Mouse (Mus musculus) hindbrain, embryonic 14.5 days (tissue): ENCODE data around the gene Mettl25. TPM values are rescaled to one million over a fixed set of nuclear protein-coding genes. Genes with fewer than 3 reads are reported as not detected.
A peak's percentile ranks its signal among the peaks of the same experiment; 100 is the strongest.

Experiments
- ATAC-seq: fragments of 200-750 bp; cut with Nextera tagmentation; 2 replicates; pipeline ENCODE4 v1.8.0; 2017; ENCODE audit warnings: moderate number of reproducible peaks, mild to moderate bottlenecking, moderate TSS enrichment, moderate library complexity; ENCODE audit not compliant: low FRiP score
- DNase-seq: peaks from one replicate; pipeline ENCODE4 v3.0.0-alpha.2; 2015; ENCODE audit warnings: low spot score
- H3K27ac ChIP-seq: fragments of 300-500 bp; sonication (generic); 2 replicates; pipeline ENCODE4 v1.5.1; 2014; ENCODE audit warnings: mild to moderate bottlenecking, moderate library complexity
- H3K27me3 ChIP-seq: fragments of 300-500 bp; sonication (generic); 2 replicates; pipeline ENCODE4 v1.6.1; 2014; ENCODE audit warnings: mild to moderate bottlenecking, low read length, mixed read lengths; ENCODE audit not compliant: control insufficient read depth, insufficient read depth
- H3K36me3 ChIP-seq: fragments of 300-500 bp; sonication (generic); replicated peaks from 2 replicates; pipeline ENCODE4 v1.6.1; 2014; ENCODE audit not compliant: control insufficient read depth, insufficient read depth
- H3K4me1 ChIP-seq: fragments of 300-500 bp; sonication (generic); replicated peaks from 2 replicates; pipeline ENCODE4 v1.6.1; 2014; ENCODE audit warnings: antibody characterized with exemption, low read length, mixed read lengths; ENCODE audit not compliant: control insufficient read depth, insufficient read depth
- H3K4me2 ChIP-seq: fragments of 300-500 bp; sonication (generic); replicated peaks from 2 replicates; pipeline ENCODE4 v1.6.1; 2014; ENCODE audit warnings: mild to moderate bottlenecking, moderate library complexity
- H3K4me3 ChIP-seq: fragments of 300-500 bp; sonication (generic); replicated peaks from 2 replicates; pipeline ENCODE4 v1.5.1; 2014; ENCODE audit warnings: mild to moderate bottlenecking, low read length
- H3K9ac ChIP-seq: fragments of 300-500 bp; sonication (generic); 2 replicates; pipeline ENCODE4 v1.6.1; 2014
- H3K9me3 ChIP-seq: fragments of 300-500 bp; sonication (generic); 2 replicates; pipeline ENCODE4 v1.6.1; 2016; ENCODE audit warnings: low read length; ENCODE audit not compliant: control insufficient read depth
- WGBS: fragments of 180-500 bp; shearing (Covaris S2); extraction: QIAGEN DNeasy Blood & Tissue Kit; methylation state at CpG from one replicate; pipeline ENCODE4 v1.1.7; 2014; 5-methylcytosine and 5-hydroxymethylcytosine counted together
- polyA plus RNA-seq: library from polyadenylated mRNA; unstranded; fragments of >200 nt; fragmentation: Nextera tagmentation; extraction: Ambion mirVana; gene quantifications from 2 replicates; pipeline ENCODE4 v1.2.1, GENCODE M21; 2014

The Mettl25 gene
- 16.7 and 17.8 TPM in 2 replicates for polyA plus RNA-seq

DNA sequence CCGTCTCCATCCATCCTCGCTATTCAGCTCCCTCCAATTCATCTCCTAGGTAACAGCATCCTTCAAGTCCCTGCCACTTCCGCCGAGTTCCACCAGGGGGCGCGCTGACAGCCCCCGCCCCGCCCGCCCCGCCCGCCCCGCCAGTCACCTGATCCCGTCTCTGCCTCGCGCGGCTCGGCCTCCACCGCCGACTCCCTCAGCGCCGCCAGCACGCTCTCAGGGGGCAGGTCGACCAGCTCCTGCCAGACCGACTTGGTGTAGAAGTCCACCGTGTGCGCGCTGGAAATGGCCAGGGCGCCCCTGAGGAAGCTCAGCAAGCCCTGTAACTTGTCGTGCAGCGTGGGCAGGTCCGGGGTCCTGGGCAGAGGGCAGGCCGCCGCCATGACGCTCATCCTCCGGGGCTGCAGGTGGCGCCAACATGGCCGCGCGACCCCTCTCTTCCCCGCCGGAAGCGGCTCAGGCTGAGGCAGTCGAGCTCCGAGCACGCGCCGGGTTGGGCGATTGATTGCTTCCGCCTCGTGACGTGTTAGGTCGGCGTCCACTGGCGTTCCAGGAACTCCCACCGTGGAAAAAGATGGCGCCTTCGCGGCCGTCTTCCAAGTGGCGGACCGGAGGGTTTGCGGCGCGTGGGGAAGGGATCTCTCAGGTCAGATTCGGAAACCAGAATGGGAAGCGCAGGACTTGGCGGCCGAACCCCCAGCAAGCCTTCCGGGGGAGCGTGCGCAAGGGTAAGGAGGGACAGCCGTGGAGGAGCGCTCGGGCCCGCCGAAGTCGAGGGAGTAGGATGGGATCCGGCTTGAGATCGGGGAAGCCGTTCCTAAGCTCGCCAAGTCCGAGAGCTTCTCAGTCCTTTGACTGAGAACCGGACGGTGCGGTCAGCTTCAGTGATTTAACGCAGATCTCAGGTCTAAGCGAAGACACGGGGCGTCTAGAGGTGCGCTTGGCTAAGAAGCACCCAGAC is at the start of gene Mettl25, which contains the start of gene Ccdc59:
TSS of gene Mettl25 (minus strand) at position 453 of the 961 bp plus-strand sequence.
TSS of gene Ccdc59 (plus strand) at position 140 of the 961 bp plus-strand sequence.
- Histone ChIP-seq H3K36me3 (peaks cover 34% of the 10 kb centered on the region), H3K9ac (peak within 1 kb of the TSS; percentile 81), H3K27me3 (no peaks in the 10 kb centered on the region), H3K4me2 (peak within 1 kb of the TSS; percentile 89), H3K4me1 (peaks cover 8% of the 10 kb centered on the region), H3K4me3 (peak within 1 kb of the TSS; percentile 92), H3K9me3 (no peaks in the 10 kb centered on the region), H3K27ac (peak within 1 kb of the TSS; percentile 98)
- WGBS, result under 1% methylated on average over 86 of the region's 90 CpGs
- ATAC-seq (peak; percentile 99), DNase-seq (peak; percentile 98)

DNA sequence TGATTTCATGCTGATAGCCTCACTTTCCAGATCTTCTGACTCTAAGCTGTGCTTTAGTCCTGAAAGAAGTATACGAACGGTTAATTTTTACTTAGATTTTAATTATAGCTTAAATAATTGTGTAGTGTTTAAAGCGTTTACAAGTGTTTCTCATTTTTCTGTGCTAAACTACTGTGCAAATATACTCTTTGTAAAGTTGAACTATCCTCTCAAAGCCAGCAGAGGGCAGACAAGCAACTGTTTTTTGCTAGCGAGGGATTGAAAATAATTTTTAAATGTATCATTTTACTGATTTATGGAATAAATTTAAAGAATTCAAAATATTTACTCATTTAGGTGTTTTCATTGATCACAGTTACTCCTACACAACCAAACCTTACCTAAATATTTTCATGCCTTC is 26.1 kb upstream of the Mettl25 start:
- 52% methylated on average over 4 of the region's 4 CpGs for WGBS
- peak; percentile 76 for DNase-seq

DNA sequence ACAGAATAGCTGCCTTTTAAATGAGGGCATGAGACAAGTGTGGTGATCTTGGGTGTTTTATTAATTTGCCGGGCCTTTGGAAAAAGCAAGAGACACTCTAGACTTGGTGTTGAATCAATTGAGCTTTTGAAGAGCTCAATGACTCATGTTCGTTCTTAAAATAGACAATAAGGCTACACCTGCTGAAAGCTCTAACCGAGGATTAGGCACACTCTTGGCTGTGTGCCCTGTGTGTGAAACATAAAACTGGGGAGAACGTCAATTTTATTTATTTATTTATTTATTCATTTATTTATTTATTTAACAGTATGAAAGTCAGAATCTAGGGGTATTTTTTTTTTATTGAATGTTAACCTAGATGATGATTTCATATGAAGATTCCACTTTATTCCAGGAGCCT is 10.0 kb upstream of the Mettl25 start:
- 87% methylated on average over 4 of the region's 4 CpGs for WGBS
- H3K36me3 ChIP-seq, result peaks cover 43% of the 10 kb centered on the region
- no peak overlapping the region for H3K27ac ChIP-seq
- no peak overlapping the region for H3K4me3 ChIP-seq
- no peak overlapping the region for H3K9ac ChIP-seq
- no peaks in the 10 kb centered on the region for H3K27me3 ChIP-seq
- DNase-seq, result no peak
- ATAC-seq, result no peak
- no peaks in the 10 kb centered on the region for H3K4me1 ChIP-seq
- no peak overlapping the region for H3K4me2 ChIP-seq
- no peaks in the 10 kb centered on the region for H3K9me3 ChIP-seq

More for the DNA sequence above, 26.1 kb upstream of the Mettl25 start:
- H3K4me3 ChIP-seq, result no peak overlapping the region
- ATAC-seq, result no peak
- no peaks in the 10 kb centered on the region for H3K4me1 ChIP-seq
- no peak overlapping the region for H3K9ac ChIP-seq
- no peak overlapping the region for H3K27ac ChIP-seq
- H3K36me3 ChIP-seq, result no peaks in the 10 kb centered on the region
- H3K4me2 ChIP-seq, result no peak overlapping the region
- H3K9me3 ChIP-seq, result no peaks in the 10 kb centered on the region
- H3K27me3 ChIP-seq, result no peaks in the 10 kb centered on the region

DNA sequence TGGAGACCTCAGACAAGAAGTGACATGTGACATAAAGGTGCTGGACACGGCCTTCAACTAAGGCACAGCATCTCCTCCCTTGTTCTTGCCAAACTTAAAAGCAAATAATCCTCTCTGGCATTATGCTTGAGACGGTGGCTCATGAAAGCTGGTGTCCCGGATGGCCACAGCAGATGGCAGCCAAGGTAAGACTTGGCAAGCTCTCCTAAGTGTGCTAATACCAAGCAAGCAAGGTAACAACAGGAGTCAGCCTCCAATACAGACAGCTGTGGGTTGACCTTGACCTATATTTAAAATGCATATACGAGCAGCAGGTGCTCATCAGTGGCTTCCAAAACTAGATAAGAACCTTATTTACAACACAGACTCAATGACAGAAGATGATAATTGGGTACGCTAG is 9.1 kb upstream of the Mettl25 start:
- no peaks in the 10 kb centered on the region for H3K9me3 ChIP-seq
- H3K4me2 ChIP-seq, result no peak overlapping the region
- no peaks in the 10 kb centered on the region for H3K4me1 ChIP-seq
- ATAC-seq, result no peak
- no peaks in the 10 kb centered on the region for H3K27me3 ChIP-seq
- no peak for DNase-seq
- no peak overlapping the region for H3K9ac ChIP-seq
- H3K4me3 ChIP-seq, result no peak overlapping the region
- no peak overlapping the region for H3K27ac ChIP-seq
- 90% methylated on average over 5 of the region's 5 CpGs for WGBS
- H3K36me3 ChIP-seq, result peaks cover 51% of the 10 kb centered on the region

GRCm38 (mm10) chr10:105842574-105842973 is 1.4 kb upstream of the Mettl25 start:
- H3K4me3 ChIP-seq, result peak overlapping the region; percentile 92; the same call in 1 of the 2 replicates
- H3K36me3 ChIP-seq, result peaks cover 48% of the 10 kb centered on the region

GRCm38 (mm10) chr10:105834627-105835228 is 6.5 kb downstream of the Mettl25 start:
- WGBS, result 63% methylated on average over 10 of the region's 10 CpGs
- Histone ChIP-seq H3K36me3 (no peaks in the 10 kb centered on the region), H3K4me1 (no peaks in the 10 kb centered on the region), H3K4me2 (no peak overlapping the region), H3K9ac (no peak overlapping the region), H3K27me3 (no peaks in the 10 kb centered on the region), H3K9me3 (no peaks in the 10 kb centered on the region), H3K4me3 (no peak overlapping the region), H3K27ac (no peak overlapping the region)
- ATAC-seq (peak; percentile 48; the same call in 1 of the 2 replicates), DNase-seq (peak; percentile 54)

More at GRCm38 (mm10) chr10:105842574-105842973, 1.4 kb upstream of the Mettl25 start:
- Histone ChIP-seq H3K9ac (no peak overlapping the region), H3K27me3 (no peaks in the 10 kb centered on the region), H3K27ac (no peak overlapping the region), H3K9me3 (no peaks in the 10 kb centered on the region), H3K4me1 (peaks cover 8% of the 10 kb centered on the region), H3K4me2 (peak overlapping the region; percentile 89)
- DNase-seq (no peak), ATAC-seq (no peak)
- 89% methylated on average over 7 of the region's 7 CpGs for WGBS

GRCm38 (mm10) chr10:105806259-105807010 is 34.7 kb downstream of the Mettl25 start:
- H3K9me3 ChIP-seq, result no peaks in the 10 kb centered on the region
- no peaks in the 10 kb centered on the region for H3K4me1 ChIP-seq
- H3K36me3 ChIP-seq, result no peaks in the 10 kb centered on the region
- H3K27me3 ChIP-seq, result no peaks in the 10 kb centered on the region
- no peak overlapping the region for H3K27ac ChIP-seq
- no peak for ATAC-seq
- H3K9ac ChIP-seq, result no peak overlapping the region
- no peak overlapping the region for H3K4me3 ChIP-seq
- no peak overlapping the region for H3K4me2 ChIP-seq
- 88% methylated on average over 7 of the region's 7 CpGs for WGBS
- DNase-seq, result no peak

- WGBS, result 87% methylated on average over 2 of the region's 2 CpGs
- no peak for DNase-seq
- no peak overlapping the region for H3K4me2 ChIP-seq
Observed at GRCm38 (mm10) chr10:105803461-105803860, 37.7 kb downstream of the Mettl25 start.

DNA sequence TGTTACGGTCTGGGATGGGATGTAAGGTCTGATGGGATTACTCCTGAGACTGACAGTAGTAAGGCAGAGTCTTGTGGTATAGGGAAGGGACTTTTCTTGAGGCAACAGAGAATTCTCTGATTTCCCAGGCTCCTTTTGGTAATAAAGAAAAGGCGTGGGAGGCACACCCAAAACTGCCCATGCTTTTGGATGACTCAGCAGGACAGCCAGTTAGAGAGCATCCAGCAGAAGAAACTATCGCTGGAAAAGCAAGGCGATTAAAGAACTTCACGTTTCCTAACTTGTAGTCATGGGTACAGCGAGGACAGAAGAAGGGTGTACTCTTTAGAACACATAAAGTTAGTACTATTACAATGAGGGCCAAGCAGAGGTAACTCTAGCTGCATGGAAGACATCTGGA is 39.0 kb downstream of the Mettl25 start:
- Histone ChIP-seq H3K36me3 (no peaks in the 10 kb centered on the region), H3K4me1 (no peaks in the 10 kb centered on the region), H3K4me2 (no peak overlapping the region), H3K9ac (no peak overlapping the region), H3K27me3 (no peaks in the 10 kb centered on the region), H3K27ac (no peak overlapping the region), H3K9me3 (no peaks in the 10 kb centered on the region), H3K4me3 (no peak overlapping the region)
- WGBS, result 92% methylated on average over 6 of the region's 6 CpGs
- no peak for ATAC-seq
- no peak for DNase-seq

More at GRCm38 (mm10) chr10:105803461-105803860, 37.7 kb downstream of the Mettl25 start:
- Histone ChIP-seq H3K9me3 (no peaks in the 10 kb centered on the region), H3K27ac (no peak overlapping the region), H3K36me3 (no peaks in the 10 kb centered on the region), H3K27me3 (no peaks in the 10 kb centered on the region), H3K4me1 (no peaks in the 10 kb centered on the region), H3K4me3 (no peak overlapping the region), H3K9ac (no peak overlapping the region)
- ATAC-seq, result no peak
